Mouse (Mus musculus) midbrain, embryonic 14.5 days (tissue): ENCODE data around the gene Sirt7. TPM values are rescaled to one million over a fixed set of nuclear protein-coding genes. Genes with fewer than 3 reads are reported as not detected.

ENCODE experiments used
- ATAC-seq: fragments of 200-750 bp; cut with Nextera tagmentation; 2 replicates; pipeline ENCODE4 v1.8.0; 2017; ENCODE audit warnings: moderate number of reproducible peaks, moderate library complexity; ENCODE audit not compliant: low FRiP score, low TSS enrichment
- DNase-seq: peaks from one replicate; pipeline ENCODE4 v3.0.0-alpha.2; 2015
- H3K27ac ChIP-seq: fragments of 300-500 bp; sonication (generic); replicated peaks from 2 replicates; pipeline ENCODE4 v1.5.1; 2014; ENCODE audit warnings: mild to moderate bottlenecking, low read depth, low read length, moderate library complexity
- H3K27me3 ChIP-seq: fragments of 300-500 bp; sonication (generic); 2 replicates; pipeline ENCODE4 v1.6.1; 2014; ENCODE audit warnings: low read length, control low read depth, mixed read lengths; ENCODE audit not compliant: control insufficient read depth, insufficient read depth
- H3K36me3 ChIP-seq: fragments of 300-500 bp; sonication (generic); 2 replicates; pipeline ENCODE4 v1.6.1; 2014; ENCODE audit warnings: low read length, control low read depth; ENCODE audit not compliant: control insufficient read depth, insufficient read depth
- H3K4me1 ChIP-seq: fragments of 300-500 bp; sonication (generic); 2 replicates; pipeline ENCODE4 v1.6.1; 2014; ENCODE audit warnings: mild to moderate bottlenecking, antibody characterized with exemption, low read length, control low read depth; ENCODE audit not compliant: control insufficient read depth, insufficient read depth
- H3K4me2 ChIP-seq: fragments of 300-500 bp; sonication (generic); 2 replicates; pipeline ENCODE4 v1.6.1; 2014; ENCODE audit warnings: mild to moderate bottlenecking, low read length, moderate library complexity
- H3K4me3 ChIP-seq: fragments of 300-500 bp; sonication (generic); replicated peaks from 2 replicates; pipeline ENCODE4 v1.5.1; 2014; ENCODE audit warnings: low read depth, low read length
- H3K9ac ChIP-seq: fragments of 300-500 bp; sonication (generic); replicated peaks from 2 replicates; pipeline ENCODE4 v1.6.1; 2014; ENCODE audit warnings: mild to moderate bottlenecking, low read length, moderate library complexity
- H3K9me3 ChIP-seq: fragments of 300-500 bp; sonication (generic); 2 replicates; pipeline ENCODE4 v1.6.1; 2016; ENCODE audit warnings: low read length, control low read depth, mixed read lengths; ENCODE audit not compliant: control insufficient read depth
- WGBS: fragments of 180-500 bp; shearing (Covaris S2); extraction: QIAGEN DNeasy Blood & Tissue Kit; methylation state at CpG from one replicate; pipeline ENCODE4 v1.1.7; 2014; 5-methylcytosine and 5-hydroxymethylcytosine counted together
- polyA plus RNA-seq: library from polyadenylated mRNA; unstranded; fragments of >200 nt; fragmentation: Nextera tagmentation; extraction: Ambion mirVana; gene quantifications from 2 replicates; pipeline ENCODE4 v1.2.1, GENCODE M21; 2014

Sirt7 gene
- polyA plus RNA-seq, 1 experiment from 2014 or later, result 38.4 TPM

- Histone ChIP-seq H3K4me2 (peak overlapping the region; percentile 90), H3K4me3 (peak overlapping the region; percentile 87), H3K4me1 (peaks cover 11% of the 10 kb centered on the region), H3K9ac (peak overlapping the region; percentile 89), H3K36me3 (peaks cover 14% of the 10 kb centered on the region), H3K9me3 (no peaks in the 10 kb centered on the region), H3K27me3 (no peaks in the 10 kb centered on the region), H3K27ac (peak overlapping the region; percentile 87)
- ATAC-seq (peak; percentile 84), DNase-seq (peak; percentile 75)
- WGBS, result under 1% methylated on average over 112 of the region's 116 CpGs
These were observed 7.8 kb upstream of the Sirt7 start for GRCm38 (mm10) chr11:120632559-120633519.

GRCm38 (mm10) chr11:120631726-120632448 is 6.8 kb upstream of the Sirt7 start:
- Histone ChIP-seq H3K4me2 (peak overlapping the region; percentile 90), H3K9ac (peak overlapping the region; percentile 89), H3K4me3 (peak overlapping the region; percentile 87), H3K4me1 (peaks cover 11% of the 10 kb centered on the region), H3K36me3 (peaks cover 24% of the 10 kb centered on the region), H3K9me3 (no peaks in the 10 kb centered on the region), H3K27me3 (no peaks in the 10 kb centered on the region), H3K27ac (0 out of 2 replicates have a peak overlapping the region, but pooled peaks have one; percentile 87)
- ATAC-seq, result no peak
- no peak for DNase-seq
- 65% methylated on average over 4 of the region's 4 CpGs for WGBS

GRCm38 (mm10) chr11:120630881-120631725 is 6.1 kb upstream of the Sirt7 start:
- peaks cover 11% of the 10 kb centered on the region for H3K4me1 ChIP-seq
- ATAC-seq, result no peak
- H3K27ac ChIP-seq, result no peak overlapping the region
- no peaks in the 10 kb centered on the region for H3K9me3 ChIP-seq
- H3K36me3 ChIP-seq, result peaks cover 28% of the 10 kb centered on the region
- peak overlapping the region; percentile 87; the same call in 1 of the 2 replicates for H3K4me3 ChIP-seq
- peak overlapping the region; percentile 23; the same call in 1 of the 2 replicates for H3K9ac ChIP-seq
- 38% methylated on average over 7 of the region's 7 CpGs for WGBS
- no peak for DNase-seq
- H3K4me2 ChIP-seq, result peak overlapping the region; percentile 90; the same call in 1 of the 2 replicates
- H3K27me3 ChIP-seq, result no peaks in the 10 kb centered on the region

GRCm38 (mm10) chr11:120630401-120630871 is 5.4 kb upstream of the Sirt7 start:
- Histone ChIP-seq H3K9me3 (no peaks in the 10 kb centered on the region), H3K27ac (no peak overlapping the region), H3K4me2 (no peak overlapping the region), H3K27me3 (no peaks in the 10 kb centered on the region), H3K9ac (peak overlapping the region; percentile 22; the same call in 1 of the 2 replicates), H3K4me3 (no peak overlapping the region), H3K4me1 (peaks cover 13% of the 10 kb centered on the region), H3K36me3 (peaks cover 28% of the 10 kb centered on the region)
- 29% methylated on average over 5 of the region's 5 CpGs for WGBS
- DNase-seq (no peak), ATAC-seq (no peak)

- H3K4me2 ChIP-seq, result no peak overlapping the region
- no peak overlapping the region for H3K27ac ChIP-seq
- no peaks in the 10 kb centered on the region for H3K27me3 ChIP-seq
- no peak overlapping the region; the same call in 1 of the 2 replicates for H3K4me3 ChIP-seq
- no peak for ATAC-seq
- no peaks in the 10 kb centered on the region for H3K9me3 ChIP-seq
- peaks cover 28% of the 10 kb centered on the region for H3K36me3 ChIP-seq
- 27% methylated on average over 7 of the region's 7 CpGs for WGBS
- peaks cover 17% of the 10 kb centered on the region for H3K4me1 ChIP-seq
- DNase-seq, result no peak
- H3K9ac ChIP-seq, result peak overlapping the region; percentile 22; the same call in 1 of the 2 replicates
These were observed 4.9 kb upstream of the Sirt7 start for GRCm38 (mm10) chr11:120629911-120630310.

GRCm38 (mm10) chr11:120629341-120629730 is 4.3 kb upstream of the Sirt7 start:
- DNase-seq (no peak), ATAC-seq (no peak)
- H3K27ac ChIP-seq, result no peak overlapping the region
- H3K27me3 ChIP-seq, result no peaks in the 10 kb centered on the region
- peaks cover 18% of the 10 kb centered on the region for H3K4me1 ChIP-seq
- H3K4me2 ChIP-seq, result no peak overlapping the region
- WGBS, result 64% methylated on average over 23 of the region's 23 CpGs
- H3K36me3 ChIP-seq, result peaks cover 28% of the 10 kb centered on the region
- no peaks in the 10 kb centered on the region for H3K9me3 ChIP-seq
- H3K9ac ChIP-seq, result no peak overlapping the region
- no peak overlapping the region for H3K4me3 ChIP-seq

- DNase-seq (no peak), ATAC-seq (no peak)
- Histone ChIP-seq H3K27ac (no peak overlapping the region), H3K4me1 (peaks cover 24% of the 10 kb centered on the region), H3K9ac (no peak overlapping the region), H3K4me3 (no peak overlapping the region), H3K36me3 (peaks cover 28% of the 10 kb centered on the region), H3K27me3 (no peaks in the 10 kb centered on the region), H3K4me2 (no peak overlapping the region), H3K9me3 (no peaks in the 10 kb centered on the region)
- 95% methylated on average over 23 of the region's 23 CpGs for WGBS
These were observed 3.7 kb upstream of the Sirt7 start for GRCm38 (mm10) chr11:120628601-120629340.
